Mouse (Mus musculus): ENCODE results near the gene Pip5k1b. TPM values are rescaled to one million over a fixed set of nuclear protein-coding genes. Genes with fewer than 3 reads are reported as not detected.
"Not testable (repeated sequence)": the region's sequence is repeated elsewhere in the genome, so short reads cannot be mapped to it uniquely, and the experiment has no call there.

The Pip5k1b gene
- total RNA-seq (2014; fragmentation: Nextera tagmentation) (20.8 and 25.4 TPM in 2 replicates), total RNA-seq (2017) (8.4 and 10.6 TPM in 2 replicates)

DNA sequence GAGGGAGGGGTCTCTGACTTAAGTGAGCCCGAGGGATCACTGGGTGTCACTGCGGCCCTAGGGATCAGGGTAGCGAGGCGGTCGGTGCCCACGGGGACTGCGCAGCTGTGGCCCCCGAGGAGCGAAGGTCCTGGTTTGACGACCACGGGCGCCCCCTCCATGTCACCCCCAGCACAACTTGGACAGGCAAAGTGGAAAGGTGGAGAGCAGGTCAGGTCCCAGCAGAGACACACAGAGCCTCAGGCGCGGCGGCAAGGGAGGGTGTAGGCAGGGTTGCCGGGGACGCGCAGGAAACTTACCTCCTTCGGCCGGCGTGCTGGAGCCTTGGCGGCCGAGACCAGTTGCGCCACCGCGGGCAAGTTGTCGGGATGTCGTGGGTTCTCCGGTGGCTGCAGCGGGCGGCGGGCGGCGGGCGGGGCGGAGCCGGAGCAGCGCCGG is at the start of gene Pip5k1b:
Gene Pip5k1b (minus strand): TSS at position 407 of the 438 bp plus-strand sequence.
- peak; percentile 42 for ATAC-seq (replicated peaks; ENCODE audit: low FRiP score, low TSS enrichment, poor library complexity, severe bottlenecking)

GRCm38 (mm10) chr19:24604105-24604504 is 48.4 kb upstream of the Pip5k1b start:
- ATAC-seq (replicated peaks; ENCODE audit: low FRiP score, low TSS enrichment, poor library complexity, severe bottlenecking) = no peak

DNA sequence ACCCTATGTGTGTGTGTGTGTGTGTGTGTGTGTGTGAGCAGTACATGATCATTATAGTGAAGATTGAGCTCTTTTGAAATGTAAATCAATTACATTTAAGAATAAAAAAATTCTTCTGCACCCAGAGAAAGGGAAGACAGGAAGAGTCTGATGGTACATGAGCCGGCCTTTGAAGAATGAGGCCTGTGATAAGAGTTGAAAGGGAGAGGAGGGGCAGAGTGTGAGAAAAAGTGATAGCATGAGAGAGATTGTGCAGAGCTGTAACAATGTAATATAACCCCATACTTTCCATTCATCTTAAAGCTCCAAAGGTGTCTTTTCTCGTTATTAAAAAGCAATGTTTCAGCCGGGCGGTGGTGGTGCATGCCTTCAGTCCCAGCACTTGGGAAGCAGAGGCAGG is 47.8 kb upstream of the Pip5k1b start:
- ATAC-seq (replicated peaks; ENCODE audit: low FRiP score, low TSS enrichment, poor library complexity, severe bottlenecking) = peak; percentile 79

GRCm38 (mm10) chr19:24586726-24587125 is 31.1 kb upstream of the Pip5k1b start:
- ATAC-seq (replicated peaks; ENCODE audit: low FRiP score, low TSS enrichment, poor library complexity, severe bottlenecking) = no peak

DNA sequence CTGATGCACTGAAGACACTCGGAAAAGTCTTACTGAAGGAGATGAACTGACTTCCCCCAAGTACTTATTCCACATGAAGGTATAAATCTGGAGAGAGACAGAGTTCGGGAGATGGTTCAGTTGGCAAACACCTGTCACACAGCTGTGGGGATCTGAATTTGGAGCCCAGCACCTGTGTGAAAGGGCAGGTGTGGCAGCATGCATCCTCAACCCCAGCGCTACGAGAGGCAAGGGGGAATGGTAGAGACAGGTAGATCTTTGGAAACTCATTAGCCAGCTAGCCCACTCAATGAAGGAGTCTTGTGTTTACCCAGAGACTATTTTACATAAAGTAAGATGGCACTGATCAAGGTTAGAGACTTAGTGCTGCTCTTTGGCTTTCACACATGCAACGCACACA is 29.5 kb upstream of the Pip5k1b start:
- no peak for ATAC-seq (replicated peaks; ENCODE audit: low FRiP score, low TSS enrichment, poor library complexity, severe bottlenecking)

DNA sequence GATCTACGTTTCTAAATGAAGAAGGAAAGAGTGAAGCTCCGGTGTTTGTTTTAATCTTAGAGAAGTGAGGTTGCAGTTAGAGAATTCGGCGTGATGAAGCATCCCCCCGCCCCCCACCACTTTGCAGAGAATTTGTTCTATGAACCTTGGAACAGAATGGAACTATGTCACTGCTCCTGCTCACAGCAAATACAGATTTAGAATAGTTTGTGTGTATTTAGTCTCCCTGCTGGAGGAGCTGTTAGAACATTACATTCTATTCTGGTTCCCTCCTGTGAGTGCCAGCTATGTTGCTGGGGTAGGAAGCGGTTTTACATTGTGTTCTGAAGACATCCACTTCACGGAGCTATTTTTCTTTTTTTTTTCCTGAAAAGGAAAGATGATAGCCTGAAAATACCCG is 28.3 kb upstream of the Pip5k1b start:
- ATAC-seq (replicated peaks; ENCODE audit: low FRiP score, low TSS enrichment, poor library complexity, severe bottlenecking) = no peak

GRCm38 (mm10) chr19:24576125-24576524 is 20.5 kb upstream of the Pip5k1b start:
- no peak for ATAC-seq (replicated peaks; ENCODE audit: low FRiP score, low TSS enrichment, poor library complexity, severe bottlenecking)

- peak; percentile 61; the same call in 1 of the 2 replicates for ATAC-seq (replicated peaks; ENCODE audit: low FRiP score, low TSS enrichment, poor library complexity, severe bottlenecking)
Observed at GRCm38 (mm10) chr19:24571756-24572181, 16.1 kb upstream of the Pip5k1b start.

DNA sequence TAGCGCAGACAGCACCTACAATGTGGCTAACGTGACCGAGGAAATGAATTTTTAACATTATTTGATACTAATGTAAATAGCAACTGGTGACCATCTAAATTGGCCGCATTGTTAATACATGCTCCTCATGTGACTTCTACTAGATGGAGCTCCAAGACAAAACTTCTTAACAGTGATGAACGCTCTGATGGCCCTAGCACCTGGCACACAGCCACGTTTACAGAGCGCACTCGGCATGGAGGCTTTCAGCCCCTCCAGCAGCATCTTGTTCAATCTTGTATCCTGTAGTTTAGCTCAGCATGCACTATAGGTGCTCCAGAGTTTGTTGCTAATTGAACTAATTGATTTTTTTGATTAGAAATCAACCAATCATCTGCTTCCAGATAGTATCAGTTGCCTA is 15.3 kb upstream of the Pip5k1b start:
- ATAC-seq (replicated peaks; ENCODE audit: low FRiP score, low TSS enrichment, poor library complexity, severe bottlenecking) = no peak

GRCm38 (mm10) chr19:24557456-24557855 is 1.8 kb upstream of the Pip5k1b start:
- ATAC-seq (replicated peaks; ENCODE audit: low FRiP score, low TSS enrichment, poor library complexity, severe bottlenecking) = 0 out of 2 replicates have a peak, but pooled peaks have one; percentile 13

- ATAC-seq (replicated peaks; ENCODE audit: low FRiP score, low TSS enrichment, poor library complexity, severe bottlenecking) = peak; percentile 46
Observed at GRCm38 (mm10) chr19:24556585-24556966, 904 bp upstream of the Pip5k1b start.

- ATAC-seq (replicated peaks; ENCODE audit: low FRiP score, low TSS enrichment, poor library complexity, severe bottlenecking) = peak; percentile 76
Observed at GRCm38 (mm10) chr19:24555904-24556584, 372 bp upstream of the Pip5k1b start.

GRCm38 (mm10) chr19:24554911-24555465 is 684 bp downstream of the Pip5k1b start:
- ATAC-seq (replicated peaks; ENCODE audit: low FRiP score, low TSS enrichment, poor library complexity, severe bottlenecking) = peak; percentile 61

DNA sequence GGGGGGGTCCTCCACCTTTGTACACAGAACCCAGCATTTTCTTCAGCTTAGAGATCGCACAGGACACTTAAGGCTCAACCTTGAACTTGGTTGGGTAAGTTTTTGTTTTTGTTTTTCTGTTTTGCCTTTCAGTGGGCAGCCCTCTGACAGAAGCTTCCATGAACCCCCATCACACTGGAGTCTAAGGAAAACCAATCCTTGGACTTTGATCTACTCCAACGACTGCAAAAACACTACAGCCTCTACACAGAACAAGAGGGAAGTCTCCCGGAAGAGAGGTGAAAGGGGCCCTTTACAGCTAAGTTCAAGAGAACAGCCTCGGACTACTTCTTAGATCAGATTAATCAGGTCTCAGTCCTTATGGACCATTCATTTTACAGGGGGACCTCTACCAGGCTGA is 1.2 kb downstream of the Pip5k1b start:
- ATAC-seq (replicated peaks; ENCODE audit: low FRiP score, low TSS enrichment, poor library complexity, severe bottlenecking) = no peak

- no peak for ATAC-seq (replicated peaks; ENCODE audit: low FRiP score, low TSS enrichment, poor library complexity, severe bottlenecking)
Observed at GRCm38 (mm10) chr19:24553291-24554075, 2.2 kb downstream of the Pip5k1b start.

DNA sequence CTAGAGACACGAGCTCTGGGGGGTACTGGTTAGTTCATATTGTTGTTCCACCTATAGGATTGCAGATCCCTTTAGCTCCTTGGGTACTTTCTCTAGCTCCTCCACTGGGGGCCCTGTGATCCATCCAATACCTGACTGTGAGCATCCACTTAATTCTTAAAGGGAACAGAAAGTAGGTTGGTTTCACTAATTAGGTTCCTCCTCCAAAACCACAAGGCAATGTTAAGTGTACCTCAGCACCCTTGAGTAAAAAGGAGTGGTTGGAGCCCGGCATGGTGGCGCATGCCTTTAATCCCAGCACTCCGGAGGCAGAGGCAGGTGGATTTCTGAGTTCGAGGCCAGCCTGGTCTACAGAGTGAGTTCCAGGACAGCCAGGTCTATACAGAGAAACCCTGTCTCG is 3.0 kb downstream of the Pip5k1b start:
- ATAC-seq (replicated peaks; ENCODE audit: low FRiP score, low TSS enrichment, poor library complexity, severe bottlenecking) = not testable (repeated sequence)

DNA sequence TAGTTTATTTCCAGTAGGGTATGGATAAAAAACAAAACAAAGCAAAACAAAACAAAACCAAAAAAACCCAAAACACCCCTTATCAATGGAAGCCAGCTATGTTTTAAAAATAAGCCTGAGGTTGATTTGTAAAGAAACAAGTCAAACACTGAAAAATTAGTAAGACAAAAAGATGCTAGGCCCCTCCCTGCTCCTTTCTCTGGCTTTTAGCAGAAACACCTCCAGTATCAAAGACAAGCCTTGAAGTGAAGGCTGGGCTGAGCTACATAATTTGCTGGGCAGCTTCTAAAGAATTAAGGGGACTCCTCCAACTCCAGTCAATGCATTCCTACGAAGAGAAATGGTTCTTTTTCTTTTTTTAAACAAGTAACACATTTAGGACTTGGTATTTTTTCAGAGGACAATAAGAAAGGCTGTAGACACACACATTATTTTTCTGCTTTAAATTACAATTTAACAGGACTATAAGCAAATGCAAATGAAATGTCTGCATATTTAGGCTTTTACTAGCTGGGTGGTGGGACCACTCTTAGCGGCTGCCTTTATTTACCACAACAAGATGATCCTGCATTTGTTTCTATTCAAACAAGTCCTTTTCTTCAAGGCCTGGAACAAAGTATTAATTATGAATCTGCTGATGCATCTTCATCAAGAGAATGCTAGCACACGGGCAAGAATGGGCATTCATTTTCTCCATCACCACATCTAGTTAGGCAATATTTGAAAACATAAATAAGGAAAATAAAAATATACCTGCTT is 4.3 kb downstream of the Pip5k1b start:
- no peak for ATAC-seq (replicated peaks; ENCODE audit: low FRiP score, low TSS enrichment, poor library complexity, severe bottlenecking)

- ATAC-seq (replicated peaks; ENCODE audit: low FRiP score, low TSS enrichment, poor library complexity, severe bottlenecking) = no peak
Observed at GRCm38 (mm10) chr19:24550778-24551177, 4.9 kb downstream of the Pip5k1b start.

DNA sequence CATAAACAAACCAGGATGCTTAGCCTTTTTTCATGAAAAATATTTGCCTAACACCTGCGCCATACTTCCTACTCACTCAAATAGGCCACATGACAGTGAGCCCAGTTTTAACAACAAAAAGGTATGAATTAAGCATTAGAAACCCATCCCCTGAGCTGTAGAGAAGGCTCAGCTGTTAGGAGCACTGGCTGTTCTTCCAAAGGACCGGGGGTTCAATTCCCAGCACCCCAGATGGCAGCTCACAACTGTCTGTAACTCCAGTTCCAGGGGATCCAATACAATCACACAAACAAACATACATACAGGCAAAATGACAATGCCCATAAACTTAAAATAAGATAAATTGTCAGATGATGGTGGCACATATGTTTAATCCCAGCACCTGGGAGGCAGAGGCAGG is 5.7 kb downstream of the Pip5k1b start:
- no peak for ATAC-seq (replicated peaks; ENCODE audit: low FRiP score, low TSS enrichment, poor library complexity, severe bottlenecking)

GRCm38 (mm10) chr19:24548337-24548736 is 7.3 kb downstream of the Pip5k1b start:
- no peak for ATAC-seq (replicated peaks; ENCODE audit: low FRiP score, low TSS enrichment, poor library complexity, severe bottlenecking)
